In the genomic region with DNA sequence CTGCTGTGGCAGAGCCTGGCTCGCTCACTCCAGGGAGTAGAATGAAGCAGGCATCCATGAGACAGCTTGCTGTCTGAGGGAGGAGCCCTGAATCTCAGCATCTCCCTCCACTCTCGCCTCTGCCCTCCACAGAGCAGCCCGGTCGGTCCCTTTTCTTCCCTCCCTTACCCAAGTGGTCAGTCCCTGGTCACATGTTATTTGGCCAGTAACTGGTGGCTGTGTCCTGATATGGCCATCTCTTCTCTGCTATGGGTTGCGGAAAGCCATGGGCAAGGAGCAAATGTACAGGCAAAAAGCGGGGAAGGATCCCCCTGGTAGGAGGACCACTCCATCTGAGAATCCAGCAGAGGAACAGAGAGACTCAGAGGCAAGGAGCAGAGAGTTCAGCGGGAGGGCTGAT, we compare ENCODE assay signal across 13 mouse cellular contexts. TPM values are rescaled to one million over a fixed set of nuclear protein-coding genes. Genes with fewer than 3 reads are reported as not detected.
DNase-seq lines count a peak whose midpoint lies in the region; ATAC-seq lines count a peak whose summit lies in the region.
"Had no signal": no experiment of that assay in that cellular context is flagged by ENCODE, and none has a peak within 500 bp of the region (broad histone marks: within the 10 kb centered on the region; RNA-seq: fewer than 3 reads in every experiment).

No protein-coding gene starts in this region.

- no peak for ATAC-seq in heart, embryonic 14.5 days (ENCODE audit: insufficient number of reproducible peaks, insufficient read depth, low FRiP score, low read depth)
- ATAC-seq in heart, embryonic 12.5 days (ENCODE audit: insufficient number of reproducible peaks, low FRiP score): no peak
- ATAC-seq in limb, embryonic 13.5 days (ENCODE audit: low FRiP score, low read depth): no peak

- peak overlapping the region; percentile 58; the same call in 1 of the 2 replicates for H3K4me2 ChIP-seq in heart, embryonic 14.5 days (ENCODE audit: low read length)
- no peak overlapping the region for H3K4me2 ChIP-seq in heart, embryonic 12.5 days
- no peak overlapping the region for H3K4me2 ChIP-seq in limb, embryonic 13.5 days (replicated peaks)

- H3K27me3 ChIP-seq in heart, embryonic 14.5 days (ENCODE audit: control insufficient read depth, insufficient read depth, low read length): peaks cover 20% of the 10 kb centered on the region
- H3K27me3 ChIP-seq in heart, embryonic 12.5 days (replicated peaks): peaks cover 30% of the 10 kb centered on the region
- peaks cover 38% of the 10 kb centered on the region for H3K27me3 ChIP-seq in limb, embryonic 13.5 days
- peaks cover 47% of the 10 kb centered on the region for H3K27me3 ChIP-seq in megakaryocyte, embryonic 14.5 days (replicated peaks)

- no peak overlapping the region for H3K9ac ChIP-seq in heart, embryonic 14.5 days (ENCODE audit: low read length)
- H3K9ac ChIP-seq in heart, embryonic 12.5 days: no peak overlapping the region
- no peak overlapping the region for H3K9ac ChIP-seq in limb, embryonic 13.5 days
- H3K9ac ChIP-seq: lung, embryonic 15.5 days; midbrain, embryonic 12.5 days had no signal

- DNase-seq in retina, postnatal 1 day: peak; percentile 6
- DNase-seq in retina, embryonic 14.5 days (ENCODE audit: low spot score): no peak
- no peak for DNase-seq in frontal cortex, postnatal 14 days (ENCODE audit: low spot score in 2 of 2)
- no peak for DNase-seq in thymus, adult 18-20 months
- DNase-seq: adrenal gland, postnatal 25 days; cerebellum, postnatal 25 days had no signal

- no peak overlapping the region for H3K27ac ChIP-seq in heart, embryonic 14.5 days (replicated peaks in 1 of 2; ENCODE audit: control insufficient read depth in 1 of 2, insufficient read depth in 1 of 2, low read depth in 2 of 2, low read length in 2 of 2)
- H3K27ac ChIP-seq in heart, embryonic 12.5 days (ENCODE audit: poor library complexity, severe bottlenecking): no peak overlapping the region
- no peak overlapping the region for H3K27ac ChIP-seq in limb, embryonic 13.5 days
- H3K27ac ChIP-seq: layer of hippocampus, adult 2 months; lung, embryonic 15.5 days; midbrain, embryonic 12.5 days had no signal

- no peak overlapping the region for H3K4me3 ChIP-seq in heart, embryonic 14.5 days (ENCODE audit: control insufficient read depth in 1 of 2, insufficient read depth in 1 of 2, low read depth in 1 of 2, low read length in 2 of 2)
- H3K4me3 ChIP-seq in heart, embryonic 12.5 days: no peak overlapping the region
- H3K4me3 ChIP-seq in limb, embryonic 13.5 days: peak overlapping the region; percentile 40; the same call in 1 of the 2 replicates
- peak overlapping the region; percentile 91 for H3K4me3 ChIP-seq in megakaryocyte, embryonic 14.5 days (replicated peaks)
- H3K4me3 ChIP-seq: midbrain, embryonic 12.5 days had no signal

- no peaks in the 10 kb centered on the region for H3K9me3 ChIP-seq in heart, embryonic 14.5 days (ENCODE audit: control insufficient read depth, low read length)
- no peaks in the 10 kb centered on the region for H3K9me3 ChIP-seq in heart, embryonic 12.5 days (replicated peaks)
- H3K9me3 ChIP-seq in limb, embryonic 13.5 days: no peaks in the 10 kb centered on the region
- no peaks in the 10 kb centered on the region for H3K9me3 ChIP-seq in megakaryocyte, embryonic 14.5 days
- H3K9me3 ChIP-seq: lung, embryonic 15.5 days; midbrain, embryonic 12.5 days had no signal

- H3K4me1 ChIP-seq in heart, embryonic 14.5 days (ENCODE audit: control insufficient read depth in 2 of 2, insufficient read depth in 2 of 2, low read length in 2 of 2): peaks cover 3 to 5% of the 10 kb centered on the region in 2 experiments; a peak in 2 of 4 replicates
- peaks cover 7% of the 10 kb centered on the region; the same call in 1 of the 2 replicates for H3K4me1 ChIP-seq in heart, embryonic 12.5 days (replicated peaks)
- H3K4me1 ChIP-seq in limb, embryonic 13.5 days: no peaks in the 10 kb centered on the region
- peaks cover 46% of the 10 kb centered on the region for H3K4me1 ChIP-seq in megakaryocyte, embryonic 14.5 days

- no peaks in the 10 kb centered on the region for H3K36me3 ChIP-seq in heart, embryonic 14.5 days (ENCODE audit: control insufficient read depth, insufficient read depth, low read length)
- no peaks in the 10 kb centered on the region for H3K36me3 ChIP-seq in heart, embryonic 12.5 days
- H3K36me3 ChIP-seq in limb, embryonic 13.5 days: no peaks in the 10 kb centered on the region
- peaks cover 6% of the 10 kb centered on the region for H3K36me3 ChIP-seq in megakaryocyte, embryonic 14.5 days (replicated peaks; ENCODE audit: low read length)
- H3K36me3 ChIP-seq: lung, embryonic 15.5 days; midbrain, embryonic 12.5 days had no signal

- 52% methylated on average over 7 of the region's 7 CpGs for WGBS in heart, embryonic 14.5 days
- WGBS in heart, embryonic 12.5 days: 58% methylated on average over 7 of the region's 7 CpGs
- WGBS in limb, embryonic 13.5 days: 61% methylated on average over 7 of the region's 7 CpGs

RNA-seq across cellular contexts. Expression of a gene that starts 1.0 kb away (rescaled TPM):
- polyA plus RNA-seq in heart, embryonic 14.5 days (2014; fragmentation: Nextera tagmentation; extraction: Ambion mirVana): 1.2 and 1.7 TPM in 2 replicates
- polyA plus RNA-seq in heart, embryonic 12.5 days (2016; fragmentation: Nextera tagmentation; extraction: Ambion mirVana): 0.50 TPM in 2 replicates
- polyA plus RNA-seq in limb, embryonic 13.5 days (2015; fragmentation: Nextera tagmentation; extraction: Ambion mirVana): 0.97 and 1.1 TPM in 2 replicates
- 0.53 and 20.4 TPM in 2 replicates for polyA plus RNA-seq in megakaryocyte, embryonic 14.5 days (2012; ENCODE audit: insufficient read depth, low replicate concordance)

RNA-seq across cellular contexts. Expression of a gene that starts 27.0 kb away (rescaled TPM):
- polyA plus RNA-seq in heart, embryonic 14.5 days (2014; fragmentation: Nextera tagmentation; extraction: Ambion mirVana): 74.3 and 78.8 TPM in 2 replicates
- polyA plus RNA-seq in heart, embryonic 12.5 days (2016; fragmentation: Nextera tagmentation; extraction: Ambion mirVana): 85.0 and 87.4 TPM in 2 replicates
- polyA plus RNA-seq in limb, embryonic 13.5 days (2015; fragmentation: Nextera tagmentation; extraction: Ambion mirVana): 123 and 126 TPM in 2 replicates
- 15.4 and 20.1 TPM in 2 replicates for polyA plus RNA-seq in megakaryocyte, embryonic 14.5 days (2012; ENCODE audit: insufficient read depth, low replicate concordance)

RNA-seq across cellular contexts. Expression of a gene that starts 38.1 kb away (rescaled TPM):
- polyA plus RNA-seq in heart, embryonic 14.5 days (2014; fragmentation: Nextera tagmentation; extraction: Ambion mirVana): 4.4 TPM in 2 replicates
- polyA plus RNA-seq in heart, embryonic 12.5 days (2016; fragmentation: Nextera tagmentation; extraction: Ambion mirVana): 6.5 and 6.9 TPM in 2 replicates
- 5.6 and 7.2 TPM in 2 replicates for polyA plus RNA-seq in limb, embryonic 13.5 days (2015; fragmentation: Nextera tagmentation; extraction: Ambion mirVana)
- polyA plus RNA-seq in megakaryocyte, embryonic 14.5 days (2012; ENCODE audit: insufficient read depth, low replicate concordance): 0.38 TPM in 1 of 2 replicates, not detected in the other

RNA-seq across cellular contexts. Expression of a gene that starts 47.8 kb away (rescaled TPM):
- polyA plus RNA-seq in heart, embryonic 14.5 days (2014; fragmentation: Nextera tagmentation; extraction: Ambion mirVana): 31.9 and 33.1 TPM in 2 replicates
- polyA plus RNA-seq in heart, embryonic 12.5 days (2016; fragmentation: Nextera tagmentation; extraction: Ambion mirVana): 28.6 and 30.0 TPM in 2 replicates
- polyA plus RNA-seq in limb, embryonic 13.5 days (2015; fragmentation: Nextera tagmentation; extraction: Ambion mirVana): 60.7 and 63.9 TPM in 2 replicates
- polyA plus RNA-seq in megakaryocyte, embryonic 14.5 days (2012; ENCODE audit: insufficient read depth, low replicate concordance): 8.9 and 32.6 TPM in 2 replicates

Comparison
In these comparisons a context has a peak if more than half of its experiments do, and no peak if none do; other contexts are left out.
1. H3K4me3 ChIP-seq: peak in limb, embryonic 13.5 days (single experiment) and megakaryocyte, embryonic 14.5 days (single experiment); none in heart, embryonic 14.5 days (0 of 2) and heart, embryonic 12.5 days (single experiment).